Mouse (Mus musculus) midbrain, embryonic 10.5 days (tissue): ENCODE data around the gene Nkain1. TPM values are rescaled to one million over a fixed set of nuclear protein-coding genes. Genes with fewer than 3 reads are reported as not detected.

ENCODE experiments used
- DNase-seq: peaks from one replicate; pipeline ENCODE4 v3.0.0-alpha.2; 2017; ENCODE audit warnings: low spot score
- H3K27ac ChIP-seq: fragments of 300-500 bp; sonication (generic); replicated peaks from 2 replicates; pipeline ENCODE4 v1.5.1; 2016; ENCODE audit warnings: mild to moderate bottlenecking
- H3K27me3 ChIP-seq: fragments of 300-500 bp; sonication (generic); 2 replicates; pipeline ENCODE4 v1.6.1; 2016; ENCODE audit warnings: low read depth, mild to moderate bottlenecking; ENCODE audit not compliant: poor library complexity, severe bottlenecking
- H3K36me3 ChIP-seq: fragments of 300-500 bp; sonication (generic); 2 replicates; pipeline ENCODE4 v1.6.1; 2016; ENCODE audit warnings: mild to moderate bottlenecking, moderate library complexity
- H3K4me1 ChIP-seq: fragments of 300-500 bp; sonication (generic); 2 replicates; pipeline ENCODE4 v1.6.1; 2016
- H3K4me3 ChIP-seq: fragments of 300-500 bp; sonication (generic); 2 replicates; pipeline ENCODE4 v1.5.1; 2016; ENCODE audit warnings: mild to moderate bottlenecking, moderate library complexity
- H3K9me3 ChIP-seq: fragments of 300-500 bp; sonication (generic); replicated peaks from 2 replicates; pipeline ENCODE4 v1.6.1; 2016; ENCODE audit warnings: mild to moderate bottlenecking
- WGBS: fragments of 180-500 bp; shearing (Covaris S2); methylation state at CpG from one replicate; pipeline ENCODE4 v1.1.7; 2016; 5-methylcytosine and 5-hydroxymethylcytosine counted together
- polyA plus RNA-seq: library from polyadenylated mRNA; unstranded; fragments of >200 nt; fragmentation: Nextera tagmentation; extraction: Ambion mirVana; gene quantifications from 2 replicates; pipeline ENCODE4 v1.2.1, GENCODE M21; 2016

Gene Nkain1
- polyA plus RNA-seq, 1 experiment from 2014 or later, result 5.1 TPM

- Histone ChIP-seq H3K27me3 (no peaks in the 10 kb centered on the region), H3K36me3 (peaks cover 64% of the 10 kb centered on the region), H3K27ac (no peak overlapping the region), H3K9me3 (no peaks in the 10 kb centered on the region; the same call in 1 of the 2 replicates), H3K4me1 (peaks cover 73% of the 10 kb centered on the region), H3K4me3 (no peak overlapping the region)
- DNase-seq, result no peak
- 61% methylated on average over 8 of the region's 8 CpGs for WGBS
These were observed 10.2 kb downstream of the Nkain1 start for GRCm38 (mm10) chr4:130563820-130564219.

- no peak overlapping the region for H3K4me3 ChIP-seq
- WGBS, result 88% methylated on average over 9 of the region's 9 CpGs
- no peaks in the 10 kb centered on the region; the same call in 1 of the 2 replicates for H3K9me3 ChIP-seq
- H3K4me1 ChIP-seq, result peaks cover 74% of the 10 kb centered on the region
- no peaks in the 10 kb centered on the region for H3K27me3 ChIP-seq
- H3K27ac ChIP-seq, result no peak overlapping the region
- H3K36me3 ChIP-seq, result peaks cover 64% of the 10 kb centered on the region
- DNase-seq, result no peak
These were observed 10.7 kb downstream of the Nkain1 start for GRCm38 (mm10) chr4:130563260-130563756.

GRCm38 (mm10) chr4:130560576-130561310 is 13.2 kb downstream of the Nkain1 start:
- peaks cover 92% of the 10 kb centered on the region for H3K4me1 ChIP-seq
- no peak for DNase-seq
- 66% methylated on average over 11 of the region's 11 CpGs for WGBS
- H3K9me3 ChIP-seq, result no peaks in the 10 kb centered on the region
- no peaks in the 10 kb centered on the region for H3K27me3 ChIP-seq
- peaks cover 52% of the 10 kb centered on the region for H3K36me3 ChIP-seq
- H3K4me3 ChIP-seq, result no peak overlapping the region; the same call in 1 of the 2 replicates
- peak overlapping the region; percentile 64 for H3K27ac ChIP-seq

- H3K4me3 ChIP-seq, result no peak overlapping the region
- H3K27me3 ChIP-seq, result no peaks in the 10 kb centered on the region
- peaks cover 61% of the 10 kb centered on the region for H3K36me3 ChIP-seq
- H3K27ac ChIP-seq, result peak overlapping the region; percentile 65; the same call in 1 of the 2 replicates
- 80% methylated on average over 3 of the region's 3 CpGs for WGBS
- peaks cover 91% of the 10 kb centered on the region for H3K4me1 ChIP-seq
- DNase-seq, result peak; percentile 35
- no peaks in the 10 kb centered on the region for H3K9me3 ChIP-seq
These were observed 14.8 kb downstream of the Nkain1 start for GRCm38 (mm10) chr4:130559220-130559619.

GRCm38 (mm10) chr4:130557852-130558251 is 16.1 kb downstream of the Nkain1 start:
- Histone ChIP-seq H3K4me1 (peaks cover 91% of the 10 kb centered on the region), H3K9me3 (no peaks in the 10 kb centered on the region), H3K27me3 (no peaks in the 10 kb centered on the region), H3K36me3 (peaks cover 52% of the 10 kb centered on the region), H3K27ac (peak overlapping the region; percentile 24), H3K4me3 (no peak overlapping the region)
- no peak for DNase-seq
- 89% methylated on average over 12 of the region's 12 CpGs for WGBS

GRCm38 (mm10) chr4:130556992-130557391 is 17.0 kb downstream of the Nkain1 start:
- Histone ChIP-seq H3K4me3 (no peak overlapping the region), H3K27me3 (no peaks in the 10 kb centered on the region), H3K9me3 (no peaks in the 10 kb centered on the region), H3K27ac (peak overlapping the region; percentile 74), H3K36me3 (peaks cover 49% of the 10 kb centered on the region), H3K4me1 (peaks cover 91% of the 10 kb centered on the region)
- DNase-seq, result no peak
- WGBS, result 67% methylated on average over 1 of the region's 1 CpGs

- H3K36me3 ChIP-seq, result peaks cover 46% of the 10 kb centered on the region
- no peaks in the 10 kb centered on the region for H3K9me3 ChIP-seq
- no peak overlapping the region for H3K4me3 ChIP-seq
- 33% methylated on average over 5 of the region's 5 CpGs for WGBS
- H3K4me1 ChIP-seq, result peaks cover 93% of the 10 kb centered on the region
- DNase-seq, result peak; percentile 56
- peak overlapping the region; percentile 74 for H3K27ac ChIP-seq
- no peaks in the 10 kb centered on the region for H3K27me3 ChIP-seq
These were observed 17.7 kb downstream of the Nkain1 start for GRCm38 (mm10) chr4:130556224-130556623.

- H3K27ac ChIP-seq, result peak overlapping the region; percentile 80; the same call in 1 of the 2 replicates
- WGBS, result 71% methylated on average over 6 of the region's 6 CpGs
These were observed 20.9 kb downstream of the Nkain1 start for GRCm38 (mm10) chr4:130553121-130553448.

GRCm38 (mm10) chr4:130552312-130553120 is 21.5 kb downstream of the Nkain1 start:
- Histone ChIP-seq H3K9me3 (no peaks in the 10 kb centered on the region), H3K4me1 (peaks cover 93% of the 10 kb centered on the region)
- WGBS, result 41% methylated on average over 8 of the region's 8 CpGs

More at GRCm38 (mm10) chr4:130553121-130553448, 20.9 kb downstream of the Nkain1 start:
- DNase-seq, result no peak
- H3K4me1 ChIP-seq, result peaks cover 93% of the 10 kb centered on the region
- no peaks in the 10 kb centered on the region for H3K27me3 ChIP-seq
- H3K9me3 ChIP-seq, result no peaks in the 10 kb centered on the region
- H3K36me3 ChIP-seq, result peaks cover 28% of the 10 kb centered on the region
- no peak overlapping the region for H3K4me3 ChIP-seq

GRCm38 (mm10) chr4:130550511-130550910 is 23.5 kb downstream of the Nkain1 start:
- WGBS, result 91% methylated on average over 9 of the region's 9 CpGs
- H3K9me3 ChIP-seq, result no peaks in the 10 kb centered on the region
- H3K27ac ChIP-seq, result no peak overlapping the region
- H3K4me3 ChIP-seq, result no peak overlapping the region
- H3K36me3 ChIP-seq, result peaks cover 16% of the 10 kb centered on the region
- DNase-seq, result no peak
- no peaks in the 10 kb centered on the region for H3K27me3 ChIP-seq
- peaks cover 94% of the 10 kb centered on the region for H3K4me1 ChIP-seq

More at GRCm38 (mm10) chr4:130552312-130553120, 21.5 kb downstream of the Nkain1 start:
- DNase-seq, result peak; percentile 57
- peaks cover 24% of the 10 kb centered on the region for H3K36me3 ChIP-seq
- peak overlapping the region; percentile 80 for H3K27ac ChIP-seq
- H3K27me3 ChIP-seq, result no peaks in the 10 kb centered on the region
- H3K4me3 ChIP-seq, result peak overlapping the region; percentile 18; the same call in 1 of the 2 replicates

GRCm38 (mm10) chr4:130549189-130549588 is 24.8 kb downstream of the Nkain1 start:
- WGBS, result 84% methylated on average over 8 of the region's 8 CpGs
- H3K36me3 ChIP-seq, result peaks cover 9% of the 10 kb centered on the region
- peaks cover 96% of the 10 kb centered on the region for H3K4me1 ChIP-seq
- DNase-seq, result no peak
- H3K4me3 ChIP-seq, result no peak overlapping the region
- no peaks in the 10 kb centered on the region for H3K27me3 ChIP-seq
- peak overlapping the region; percentile 87; the same call in 1 of the 2 replicates for H3K27ac ChIP-seq
- H3K9me3 ChIP-seq, result no peaks in the 10 kb centered on the region

GRCm38 (mm10) chr4:130546798-130547562 is 27.0 kb downstream of the Nkain1 start:
- WGBS, result 10% methylated on average over 13 of the region's 13 CpGs
- DNase-seq, result peak; percentile 91
- H3K4me3 ChIP-seq, result peak overlapping the region; percentile 29

More at GRCm38 (mm10) chr4:130546798-130547562, 27.0 kb downstream of the Nkain1 start:
- peaks cover 91% of the 10 kb centered on the region for H3K4me1 ChIP-seq
- H3K36me3 ChIP-seq, result peaks cover 9% of the 10 kb centered on the region
- no peaks in the 10 kb centered on the region for H3K9me3 ChIP-seq
- peak overlapping the region; percentile 87 for H3K27ac ChIP-seq
- H3K27me3 ChIP-seq, result no peaks in the 10 kb centered on the region
